Mouse (Mus musculus): ENCODE measurements at regions not wholly inside any gene's neighbourhood (a gene's known extent, or its start where the extent isn't known, plus 50 kb on each side); places are given as distances from the start of the nearest gene placed in this dataset.

DNA sequence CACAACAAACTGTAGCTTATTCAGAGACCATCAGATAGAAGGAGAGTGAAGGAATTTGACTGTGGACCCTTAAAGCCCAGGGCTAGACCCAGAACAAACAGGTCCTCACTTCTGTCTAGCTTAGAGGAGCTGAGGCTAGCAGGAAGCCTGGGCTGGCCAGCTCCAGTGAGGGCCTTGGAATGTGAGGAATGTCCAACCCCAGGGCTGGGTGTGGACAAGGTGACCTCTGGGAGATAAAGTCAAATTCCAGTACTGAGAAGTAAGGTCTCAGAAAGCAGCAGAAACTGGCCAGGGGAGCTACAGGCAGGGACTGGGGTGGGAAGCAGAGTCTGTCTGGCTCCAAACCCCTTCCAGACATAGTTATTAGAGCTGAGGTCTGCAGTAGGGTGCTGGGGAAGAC lies 51.0 kb upstream of the Ssbp3 start:
- DNase-seq (ENCODE audit: low read depth, low spot score): peak; percentile 74

GRCm38 (mm10) chr4:106858357-106859088 lies 52.0 kb upstream of the Ssbp3 start:
- DNase-seq (ENCODE audit: low read depth, low spot score): no peak

DNA sequence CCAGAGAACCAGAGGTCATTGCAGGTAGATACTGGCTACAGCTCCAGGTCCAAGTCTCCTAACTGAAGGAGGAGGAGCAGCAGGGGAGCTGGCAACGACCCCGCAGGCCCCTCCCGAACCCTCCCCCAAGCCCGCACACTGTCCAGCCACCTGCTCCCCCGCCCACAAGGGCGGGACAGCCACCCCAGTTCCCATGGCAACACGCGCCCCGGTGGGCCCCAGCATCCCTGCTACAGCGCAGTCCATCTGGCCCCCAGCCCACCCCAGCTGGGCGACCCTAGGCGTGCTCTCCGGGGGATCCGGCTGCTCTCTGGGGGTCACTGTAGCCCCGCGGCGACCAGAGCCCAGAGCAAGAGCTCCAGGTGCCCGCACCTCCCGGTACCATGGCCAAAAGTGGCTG lies 51.0 kb upstream of the Acot11 start:
- no peak for DNase-seq (ENCODE audit: low read depth, low spot score)

GRCm38 (mm10) chr4:106854361-106855309 lies 49.8 kb upstream of the Acot11 start:
- no peak for DNase-seq (ENCODE audit: low read depth, low spot score)

All from WW6 (cell line).